In the genomic region with DNA sequence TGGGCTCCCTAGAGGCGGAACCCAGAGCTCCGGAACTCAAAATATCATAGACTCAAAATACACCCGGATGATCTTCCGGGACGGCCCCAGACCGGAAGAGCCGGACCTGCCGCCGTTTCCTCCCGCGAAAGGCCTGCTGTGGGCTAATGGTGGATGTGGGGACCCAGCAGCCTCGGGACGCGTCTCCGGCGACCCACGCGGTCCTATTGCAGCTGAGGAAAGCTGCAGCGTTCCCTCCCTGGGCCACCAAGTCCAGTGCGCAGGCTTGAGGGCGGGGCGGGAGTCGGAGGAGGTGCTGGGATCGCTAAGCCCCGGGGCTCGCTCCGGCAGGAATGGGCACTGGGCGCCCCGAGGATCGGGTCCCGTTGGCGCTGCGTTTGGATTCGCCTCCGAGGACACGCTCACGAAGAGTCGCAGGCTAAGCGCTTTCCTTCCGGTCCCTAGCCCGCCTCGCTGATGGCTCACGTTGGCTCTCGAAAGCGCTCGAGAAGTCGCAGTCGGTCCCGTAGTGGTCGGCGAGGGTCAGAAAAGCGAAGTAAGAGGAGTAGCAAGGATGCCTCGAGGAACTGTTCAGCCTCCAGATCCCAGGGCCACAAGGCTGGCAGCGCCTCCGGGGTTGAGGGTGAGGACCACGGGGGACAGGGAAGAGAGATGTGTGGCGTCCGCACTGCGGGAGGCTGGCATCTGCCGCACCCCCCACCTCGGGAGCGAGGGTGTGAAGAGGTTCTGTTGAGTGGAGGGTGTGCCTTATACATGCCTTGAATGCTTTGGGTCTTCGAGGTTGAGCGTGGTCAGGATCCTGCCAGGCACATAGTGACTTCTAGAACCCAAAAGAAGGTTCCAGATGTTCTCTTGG, we compare ENCODE assay signal across 8 mouse cellular contexts. TPM values are rescaled to one million over a fixed set of nuclear protein-coding genes. Genes with fewer than 3 reads are reported as not detected.
A peak's percentile ranks its signal among the peaks of the same experiment; 100 is the strongest.
DNase-seq lines count a peak whose midpoint lies in the region; ATAC-seq and TF ChIP-seq lines count a peak whose summit lies in the region.

TSS of gene Arl6ip4 (plus strand) at position 100 of the 856 bp plus-strand sequence.

- no peaks in the 10 kb centered on the region for H3K9me3 ChIP-seq in forebrain, embryonic 14.5 days (replicated peaks; ENCODE audit: control insufficient read depth, low read length)
- no peaks in the 10 kb centered on the region for H3K9me3 ChIP-seq in lung, embryonic 14.5 days (ENCODE audit: low read depth, low read length)

- ATAC-seq in forebrain, embryonic 14.5 days, result peak; percentile 21; the same call in 1 of the 2 replicates
- no peak for ATAC-seq in lung, embryonic 14.5 days (ENCODE audit: insufficient read depth)

- TF ChIP-seq CTCF in lung, embryonic 14.5 days (IDR thresholded peaks at IDR 0.05; ENCODE audit: low read depth), result no peak
- no peak for TF ChIP-seq CTCF in olfactory bulb, adult 2 months (IDR thresholded peaks at IDR 0.05; ENCODE audit: insufficient read depth, low read depth, low read length)

- intact Hi-C loops in heart, postnatal 14 days (cut with DNase I), result loop anchor here (5.0 kb wide), 1 partner anchor 136 kb away; no protein-coding TSS in a partner anchor

- DNase-seq in ES-CJ7 (ENCODE audit: low read depth, low spot score), result peak; percentile 79
- peak; percentile 60 for DNase-seq in c-Kit-positive CD71-positive TER-119-negative erythroid progenitor cells, embryonic 14.5 days (ENCODE audit: low read depth)
- DNase-seq in forebrain, embryonic 14.5 days (ENCODE audit: low spot score), result peak; percentile 83
- DNase-seq in heart, postnatal 14 days, result peak; percentile 82 to 88
- DNase-seq in layer of hippocampus, adult 18-20 months (ENCODE audit: low spot score in 2 of 2), result peak; percentile 77 to 81
- DNase-seq in lung, embryonic 14.5 days, result peak; percentile 90
- DNase-seq in thymus, adult 18-20 months, result peak; percentile 39 to 59

- peaks cover 15% of the 10 kb centered on the region for H3K4me1 ChIP-seq in forebrain, embryonic 14.5 days (ENCODE audit: control insufficient read depth, insufficient read depth, low read length)
- H3K4me1 ChIP-seq in lung, embryonic 14.5 days (ENCODE audit: insufficient read depth), result peaks cover 7% of the 10 kb centered on the region; the same call in 1 of the 2 replicates
- peaks cover 50% of the 10 kb centered on the region for H3K4me1 ChIP-seq in olfactory bulb, adult 2 months (ENCODE audit: control insufficient read depth, insufficient read depth, low read length)

- peak; percentile 35; the same call in 1 of the 2 replicates for TF ChIP-seq POLR2A in olfactory bulb, adult 2 months (IDR thresholded peaks at IDR 0.05; ENCODE audit: insufficient read depth, low read depth, low read length)

- H3K27me3 ChIP-seq in forebrain, embryonic 14.5 days (replicated peaks; ENCODE audit: control insufficient read depth, insufficient read depth, low read length), result no peaks in the 10 kb centered on the region
- H3K27me3 ChIP-seq in lung, embryonic 14.5 days (ENCODE audit: insufficient read depth, low read length), result no peaks in the 10 kb centered on the region

- peaks cover 43% of the 10 kb centered on the region for H3K36me3 ChIP-seq in forebrain, embryonic 14.5 days (ENCODE audit: control insufficient read depth, insufficient read depth, low read length)
- H3K36me3 ChIP-seq in lung, embryonic 14.5 days (ENCODE audit: insufficient read depth), result peaks cover 46% of the 10 kb centered on the region

- WGBS in forebrain, embryonic 14.5 days, result 2% methylated on average over 64 of the region's 64 CpGs
- 1% methylated on average over 64 of the region's 64 CpGs for WGBS in lung, embryonic 14.5 days
- WGBS in olfactory bulb, adult 2 months, result 1% methylated on average over 64 of the region's 64 CpGs

- H3K4me2 ChIP-seq in forebrain, embryonic 14.5 days (ENCODE audit: low read length), result peak within 1 kb of the TSS; percentile 98
- peak within 1 kb of the TSS; percentile 98 for H3K4me2 ChIP-seq in lung, embryonic 14.5 days

- H3K9ac ChIP-seq in forebrain, embryonic 14.5 days (ENCODE audit: low read length), result peak within 1 kb of the TSS; percentile 86
- H3K9ac ChIP-seq in lung, embryonic 14.5 days, result peak within 1 kb of the TSS; percentile 94

- peak within 1 kb of the TSS; percentile 72 for H3K27ac ChIP-seq in forebrain, embryonic 14.5 days (ENCODE audit: low read depth, low read length)
- H3K27ac ChIP-seq in lung, embryonic 14.5 days (ENCODE audit: low read depth), result peak within 1 kb of the TSS; percentile 81
- H3K27ac ChIP-seq in olfactory bulb, adult 2 months (ENCODE audit: insufficient read depth, low read depth, low read length), result peak within 1 kb of the TSS; percentile 40

- H3K4me3 ChIP-seq in forebrain, embryonic 14.5 days (ENCODE audit: low read depth, low read length), result peak within 1 kb of the TSS; percentile 84
- peak within 1 kb of the TSS; percentile 94 for H3K4me3 ChIP-seq in lung, embryonic 14.5 days (ENCODE audit: low read depth, low read length)
- peak within 1 kb of the TSS; percentile 77 for H3K4me3 ChIP-seq in olfactory bulb, adult 2 months (ENCODE audit: insufficient read depth, low read depth, low read length)

RNA-seq across cellular contexts. Expression of gene Arl6ip4, which starts in this region (rescaled TPM):
- 52.1 and 56.5 TPM in 2 replicates for polyA plus RNA-seq in forebrain, embryonic 14.5 days (2014; fragmentation: Nextera tagmentation; extraction: Ambion mirVana)
- 10 to 100 TPM; 42.1 to 49.0 TPM for total RNA-seq in heart, postnatal 14 days (2021)
- 10 to 100 TPM; 48.3 to 54.6 TPM for total RNA-seq in layer of hippocampus, adult 18-20 months (2021)
- polyA plus RNA-seq in lung, embryonic 14.5 days (2014; fragmentation: Nextera tagmentation; extraction: Ambion mirVana), result 100.0 and 105 TPM in 2 replicates
- not detected in 2 replicates for polyA plus RNA-seq in olfactory bulb, adult 2 months (2012; ENCODE audit: insufficient read depth, insufficient read length, low replicate concordance, missing spikeins)
